Mouse (Mus musculus): ENCODE data around the gene Ifna12. TPM values are rescaled to one million over a fixed set of nuclear protein-coding genes. Genes with fewer than 3 reads are reported as not detected.
A peak's percentile ranks its signal among the peaks of the same experiment; 100 is the strongest.

The Ifna12 gene
- polyA plus RNA-seq (2014; fragmentation: Nextera tagmentation; extraction: Ambion mirVana) = not detected in 2 replicates

DNA sequence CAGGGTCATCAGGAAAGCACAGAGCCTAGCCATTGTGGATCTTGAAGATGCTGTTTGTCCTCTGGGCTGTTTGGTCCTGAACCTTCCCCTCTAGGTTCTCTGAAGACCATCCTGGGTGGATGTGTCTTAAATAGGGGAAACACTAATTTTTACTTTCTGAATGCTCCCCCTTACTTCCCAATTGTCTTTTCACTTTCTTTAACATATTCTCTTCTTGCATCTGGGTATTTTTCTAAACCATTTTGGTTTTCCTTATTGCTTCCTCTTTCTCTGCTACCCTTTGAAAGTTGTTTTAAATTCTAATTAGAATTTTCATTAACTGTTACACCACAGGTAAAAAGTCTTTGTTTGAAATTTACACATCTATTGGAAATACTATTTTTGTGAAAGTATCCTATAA is at the start of gene Ifna12:
Ifna12 (minus strand) TSS at position 101 of the 400 bp plus-strand sequence.
- Histone ChIP-seq H3K4me1 (ENCODE audit: control insufficient read depth, insufficient read depth, low read length) (no peaks in the 10 kb centered on the region), H3K4me2 (ENCODE audit: low read length) (no peak within 1 kb of the TSS), H3K9ac (replicated peaks; ENCODE audit: low read length) (no peak within 1 kb of the TSS), H3K4me3 (replicated peaks; ENCODE audit: low read depth, low read length) (no peak within 1 kb of the TSS), H3K27ac (replicated peaks; ENCODE audit: low read depth, low read length) (no peak within 1 kb of the TSS), H3K9me3 (ENCODE audit: control insufficient read depth, low read length) (no peaks in the 10 kb centered on the region), H3K27me3 (ENCODE audit: control insufficient read depth, insufficient read depth, low read length) (no peaks in the 10 kb centered on the region), H3K36me3 (ENCODE audit: control insufficient read depth, insufficient read depth, low read length) (no peaks in the 10 kb centered on the region)
- ATAC-seq (ENCODE audit: low FRiP score, low TSS enrichment) (no peak), DNase-seq (no peak)

DNA sequence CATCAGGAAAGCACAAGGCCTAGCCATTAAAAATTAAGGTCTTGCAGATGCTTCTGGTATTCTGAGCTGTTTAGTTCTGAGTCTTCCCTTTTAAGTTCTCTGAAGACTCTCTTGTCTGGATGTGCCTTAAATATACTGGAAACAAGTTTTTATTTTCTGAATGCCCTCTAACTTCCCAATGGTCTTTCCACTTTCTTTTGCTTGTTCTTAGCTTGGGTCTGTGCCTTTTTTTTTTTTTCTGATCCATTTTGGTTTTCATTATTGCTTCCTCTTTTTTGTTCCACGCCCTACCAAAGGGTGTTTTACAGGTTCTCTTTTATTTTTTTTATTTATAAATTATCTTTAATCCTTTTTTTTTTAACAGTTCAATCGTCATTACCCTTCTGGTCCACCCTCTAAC is 41.2 kb upstream of the Ifna12 start, which contains the start of gene Ifna13:
Ifna13 (minus strand) TSS at position 101 of the 400 bp plus-strand sequence.
- no peak within 1 kb of the TSS for H3K27ac ChIP-seq (replicated peaks; ENCODE audit: low read depth, low read length)
- H3K27me3 ChIP-seq (ENCODE audit: control insufficient read depth, insufficient read depth, low read length) = no peaks in the 10 kb centered on the region
- H3K4me2 ChIP-seq (ENCODE audit: low read length) = no peak within 1 kb of the TSS
- no peaks in the 10 kb centered on the region for H3K4me1 ChIP-seq (ENCODE audit: control insufficient read depth, insufficient read depth, low read length)
- ATAC-seq (ENCODE audit: low FRiP score, low TSS enrichment) (no peak), DNase-seq (no peak)
- H3K9me3 ChIP-seq (ENCODE audit: control insufficient read depth, low read length) = no peaks in the 10 kb centered on the region
- no peak within 1 kb of the TSS for H3K9ac ChIP-seq (replicated peaks; ENCODE audit: low read length)
- no peak within 1 kb of the TSS for H3K4me3 ChIP-seq (replicated peaks; ENCODE audit: low read depth, low read length)
- WGBS = 67% methylated on average over 2 of the region's 2 CpGs
- H3K36me3 ChIP-seq (ENCODE audit: control insufficient read depth, insufficient read depth, low read length) = no peaks in the 10 kb centered on the region

DNA sequence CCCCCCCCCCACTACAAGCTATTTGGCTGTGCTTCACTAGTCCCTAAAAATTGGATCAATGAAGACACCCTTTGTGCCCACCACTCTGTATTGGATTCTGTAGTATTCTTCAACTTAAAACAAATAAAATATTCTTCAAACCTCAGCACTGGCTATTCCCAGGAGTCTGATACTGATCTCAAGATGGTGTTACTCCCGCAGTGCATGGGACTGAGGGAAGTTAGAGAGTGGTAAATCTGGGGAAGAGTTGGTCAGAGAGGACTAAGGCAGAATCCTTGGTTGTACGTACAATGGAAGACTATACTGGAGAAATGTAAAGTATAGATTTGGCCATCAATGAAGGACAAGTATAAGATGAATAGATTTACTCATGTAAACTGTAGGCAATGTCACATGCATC is 39.4 kb upstream of the Ifna12 start:
- Histone ChIP-seq H3K9ac (replicated peaks; ENCODE audit: low read length) (no peak overlapping the region), H3K4me2 (ENCODE audit: low read length) (no peak overlapping the region), H3K9me3 (ENCODE audit: control insufficient read depth, low read length) (no peaks in the 10 kb centered on the region), H3K4me1 (ENCODE audit: control insufficient read depth, insufficient read depth, low read length) (no peaks in the 10 kb centered on the region), H3K4me3 (replicated peaks; ENCODE audit: low read depth, low read length) (no peak overlapping the region), H3K36me3 (ENCODE audit: control insufficient read depth, insufficient read depth, low read length) (no peaks in the 10 kb centered on the region), H3K27ac (replicated peaks; ENCODE audit: low read depth, low read length) (no peak overlapping the region), H3K27me3 (ENCODE audit: control insufficient read depth, insufficient read depth, low read length) (no peaks in the 10 kb centered on the region)
- 43% methylated on average over 2 of the region's 2 CpGs for WGBS
- DNase-seq (peak; percentile 3), ATAC-seq (ENCODE audit: low FRiP score, low TSS enrichment) (no peak)

DNA sequence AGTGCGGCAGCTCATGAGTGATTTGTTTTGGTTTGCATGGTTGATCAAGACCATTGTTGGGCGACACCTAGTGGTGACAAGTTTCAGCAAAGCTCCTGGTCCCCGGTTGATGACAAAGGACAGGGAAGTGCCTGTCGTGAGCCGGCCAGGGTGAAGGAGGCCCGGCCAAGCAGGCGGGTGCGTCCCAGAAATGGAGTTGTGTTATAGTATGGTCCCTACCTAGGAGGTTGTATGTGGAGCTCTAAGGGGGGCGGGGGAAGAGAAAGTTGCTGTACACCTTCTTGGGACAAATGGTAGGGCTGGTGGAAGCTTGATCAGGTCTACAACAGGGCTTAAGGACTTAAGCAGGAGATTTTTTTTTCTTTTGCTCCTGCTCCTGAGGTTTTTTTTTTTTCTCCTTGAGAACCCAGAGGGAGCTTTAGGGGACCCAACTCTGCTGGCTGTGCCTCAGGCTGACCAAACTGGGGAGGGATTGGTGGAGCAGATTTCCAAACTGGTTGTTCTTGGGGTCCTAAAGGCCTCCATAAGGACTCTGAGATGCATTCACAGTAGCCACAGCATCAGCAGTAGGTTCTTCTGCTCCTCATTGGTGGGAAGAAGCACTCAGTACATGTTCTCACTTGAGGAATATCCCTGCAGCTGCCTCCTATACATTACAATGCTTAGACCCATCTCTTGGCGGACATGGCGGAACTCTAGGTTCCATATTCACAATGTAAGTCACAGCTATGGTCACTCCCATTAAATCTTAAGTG is 38.1 kb upstream of the Ifna12 start:
- no peak overlapping the region for H3K4me3 ChIP-seq (replicated peaks; ENCODE audit: low read depth, low read length)
- ATAC-seq (ENCODE audit: low FRiP score, low TSS enrichment) (peak; percentile 90), DNase-seq (peak; percentile 96)
- H3K36me3 ChIP-seq (ENCODE audit: control insufficient read depth, insufficient read depth, low read length) = no peaks in the 10 kb centered on the region
- peak overlapping the region; percentile 23 for H3K4me2 ChIP-seq (ENCODE audit: low read length)
- no peak overlapping the region for H3K27ac ChIP-seq (replicated peaks; ENCODE audit: low read depth, low read length)
- H3K9me3 ChIP-seq (ENCODE audit: control insufficient read depth, low read length) = no peaks in the 10 kb centered on the region
- H3K4me1 ChIP-seq (ENCODE audit: control insufficient read depth, insufficient read depth, low read length) = no peaks in the 10 kb centered on the region
- H3K27me3 ChIP-seq (ENCODE audit: control insufficient read depth, insufficient read depth, low read length) = no peaks in the 10 kb centered on the region
- H3K9ac ChIP-seq (replicated peaks; ENCODE audit: low read length) = no peak overlapping the region
- 16% methylated on average over 11 of the region's 11 CpGs for WGBS

DNA sequence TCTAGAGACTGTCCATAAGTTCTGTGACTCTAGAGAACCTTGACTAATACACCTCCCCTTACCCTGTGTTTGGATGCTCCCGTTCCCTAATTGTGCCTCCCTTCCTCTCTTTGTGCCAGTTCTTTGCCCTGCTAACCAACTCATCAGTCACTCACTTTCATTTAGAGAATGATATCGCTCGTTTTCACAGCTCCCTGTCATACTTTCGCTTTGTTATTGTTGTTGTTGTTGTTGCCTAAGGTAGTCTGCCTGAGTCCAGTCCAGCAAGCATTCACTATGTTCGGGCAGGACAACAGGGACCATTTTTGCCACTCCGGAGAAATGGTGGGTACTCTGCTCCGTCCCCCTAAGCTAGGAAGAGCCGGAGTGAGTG is 37.5 kb upstream of the Ifna12 start:
- Histone ChIP-seq H3K36me3 (ENCODE audit: control insufficient read depth, insufficient read depth, low read length) (no peaks in the 10 kb centered on the region), H3K27me3 (ENCODE audit: control insufficient read depth, insufficient read depth, low read length) (no peaks in the 10 kb centered on the region), H3K4me2 (ENCODE audit: low read length) (peak overlapping the region; percentile 23), H3K4me1 (ENCODE audit: control insufficient read depth, insufficient read depth, low read length) (no peaks in the 10 kb centered on the region), H3K27ac (replicated peaks; ENCODE audit: low read depth, low read length) (no peak overlapping the region), H3K9me3 (ENCODE audit: control insufficient read depth, low read length) (no peaks in the 10 kb centered on the region), H3K9ac (replicated peaks; ENCODE audit: low read length) (no peak overlapping the region), H3K4me3 (replicated peaks; ENCODE audit: low read depth, low read length) (no peak overlapping the region)
- DNase-seq (no peak), ATAC-seq (ENCODE audit: low FRiP score, low TSS enrichment) (no peak)
- WGBS = 67% methylated on average over 8 of the region's 8 CpGs

DNA sequence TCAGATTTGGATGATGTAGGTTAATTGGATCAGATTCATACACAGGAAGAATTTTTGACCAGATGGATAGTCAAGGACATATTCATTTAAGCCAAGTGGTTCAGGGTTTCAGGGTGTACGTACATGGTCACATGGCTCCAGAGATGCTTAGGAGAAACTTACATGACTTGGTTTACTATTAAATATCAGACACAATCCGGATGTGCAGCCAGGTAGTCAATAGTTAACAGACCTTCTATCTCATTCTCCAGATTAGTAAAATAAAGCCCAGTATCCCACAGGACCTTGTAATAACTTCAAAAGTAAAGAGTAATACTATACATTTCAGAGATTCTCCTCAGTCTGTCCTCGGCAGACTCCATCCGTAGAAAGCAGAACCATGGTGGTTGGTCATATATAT is 31.1 kb upstream of the Ifna12 start, which contains the start of gene C87499:
C87499 (minus strand) TSS at position 101 of the 400 bp plus-strand sequence.
- H3K27me3 ChIP-seq (ENCODE audit: control insufficient read depth, insufficient read depth, low read length) = no peaks in the 10 kb centered on the region
- no peaks in the 10 kb centered on the region for H3K4me1 ChIP-seq (ENCODE audit: control insufficient read depth, insufficient read depth, low read length)
- H3K4me2 ChIP-seq (ENCODE audit: low read length) = no peak within 1 kb of the TSS
- no peaks in the 10 kb centered on the region for H3K36me3 ChIP-seq (ENCODE audit: control insufficient read depth, insufficient read depth, low read length)
- 93% methylated on average over 4 of the region's 4 CpGs for WGBS
- ATAC-seq (ENCODE audit: low FRiP score, low TSS enrichment) = no peak
- no peak for DNase-seq
- H3K9ac ChIP-seq (replicated peaks; ENCODE audit: low read length) = no peak within 1 kb of the TSS
- no peak within 1 kb of the TSS for H3K4me3 ChIP-seq (replicated peaks; ENCODE audit: low read depth, low read length)
- no peaks in the 10 kb centered on the region for H3K9me3 ChIP-seq (ENCODE audit: control insufficient read depth, low read length)
- H3K27ac ChIP-seq (replicated peaks; ENCODE audit: low read depth, low read length) = no peak within 1 kb of the TSS

DNA sequence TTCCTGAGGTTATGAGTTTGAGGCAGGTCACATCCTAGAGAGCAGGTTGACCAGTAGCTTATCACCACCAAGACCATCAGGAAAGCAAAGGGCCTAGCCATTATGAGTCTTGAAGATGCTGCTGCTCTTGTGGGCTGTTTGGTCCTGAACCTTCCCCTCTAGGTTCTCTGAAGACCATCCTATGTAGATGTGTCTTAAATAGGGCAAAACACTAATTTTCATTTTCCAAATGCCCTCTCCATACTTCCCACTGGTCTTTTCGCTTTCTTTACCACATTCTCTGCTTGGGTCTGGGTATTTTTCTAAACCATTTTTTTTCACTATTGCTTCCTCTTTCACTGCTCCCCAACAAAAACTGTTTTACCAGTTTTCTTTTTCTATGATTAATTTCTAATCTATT is 10.9 kb downstream of the Ifna12 start, which contains the start of gene Ifna9:
Ifna9 (minus strand) TSS at position 101 of the 400 bp plus-strand sequence.
- WGBS = 83% methylated on average over 1 of the region's 1 CpGs
- Histone ChIP-seq H3K4me3 (replicated peaks; ENCODE audit: low read depth, low read length) (no peak within 1 kb of the TSS), H3K4me2 (ENCODE audit: low read length) (no peak within 1 kb of the TSS), H3K27ac (replicated peaks; ENCODE audit: low read depth, low read length) (no peak within 1 kb of the TSS), H3K9ac (replicated peaks; ENCODE audit: low read length) (no peak within 1 kb of the TSS), H3K9me3 (ENCODE audit: control insufficient read depth, low read length) (no peaks in the 10 kb centered on the region), H3K36me3 (ENCODE audit: control insufficient read depth, insufficient read depth, low read length) (no peaks in the 10 kb centered on the region), H3K27me3 (ENCODE audit: control insufficient read depth, insufficient read depth, low read length) (no peaks in the 10 kb centered on the region), H3K4me1 (ENCODE audit: control insufficient read depth, insufficient read depth, low read length) (no peaks in the 10 kb centered on the region)
- DNase-seq = no peak
- ATAC-seq (ENCODE audit: low FRiP score, low TSS enrichment) = no peak

DNA sequence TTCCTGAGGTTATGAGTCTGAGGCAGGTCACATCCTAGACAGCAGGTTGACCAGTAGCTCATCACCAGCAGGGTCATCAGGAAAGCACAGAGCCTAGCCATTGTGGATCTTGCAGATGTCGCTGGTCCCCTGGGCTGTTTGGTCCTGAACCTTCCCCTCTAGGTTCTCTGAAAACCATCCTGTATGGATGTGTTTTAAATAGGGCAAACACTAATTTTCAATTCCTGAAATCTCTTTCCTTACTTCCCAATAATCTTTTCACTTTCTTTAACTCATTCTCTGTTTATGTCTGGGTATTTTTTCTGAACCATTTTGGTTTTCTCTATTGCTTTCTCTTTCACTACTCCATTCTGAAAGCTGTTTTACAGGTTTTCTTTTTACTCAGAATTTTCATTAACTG is 31.5 kb downstream of the Ifna12 start, which contains the start of gene Ifna14:
Ifna14 (minus strand) TSS at position 101 of the 400 bp plus-strand sequence.
- Histone ChIP-seq H3K4me1 (ENCODE audit: control insufficient read depth, insufficient read depth, low read length) (no peaks in the 10 kb centered on the region), H3K4me3 (replicated peaks; ENCODE audit: low read depth, low read length) (no peak within 1 kb of the TSS), H3K9ac (replicated peaks; ENCODE audit: low read length) (no peak within 1 kb of the TSS), H3K27ac (replicated peaks; ENCODE audit: low read depth, low read length) (no peak within 1 kb of the TSS), H3K9me3 (ENCODE audit: control insufficient read depth, low read length) (no peaks in the 10 kb centered on the region), H3K36me3 (ENCODE audit: control insufficient read depth, insufficient read depth, low read length) (no peaks in the 10 kb centered on the region), H3K27me3 (ENCODE audit: control insufficient read depth, insufficient read depth, low read length) (no peaks in the 10 kb centered on the region), H3K4me2 (ENCODE audit: low read length) (no peak within 1 kb of the TSS)
- DNase-seq (no peak), ATAC-seq (ENCODE audit: low FRiP score, low TSS enrichment) (no peak)
- 100% methylated on average over 1 of the region's 1 CpGs for WGBS

DNA sequence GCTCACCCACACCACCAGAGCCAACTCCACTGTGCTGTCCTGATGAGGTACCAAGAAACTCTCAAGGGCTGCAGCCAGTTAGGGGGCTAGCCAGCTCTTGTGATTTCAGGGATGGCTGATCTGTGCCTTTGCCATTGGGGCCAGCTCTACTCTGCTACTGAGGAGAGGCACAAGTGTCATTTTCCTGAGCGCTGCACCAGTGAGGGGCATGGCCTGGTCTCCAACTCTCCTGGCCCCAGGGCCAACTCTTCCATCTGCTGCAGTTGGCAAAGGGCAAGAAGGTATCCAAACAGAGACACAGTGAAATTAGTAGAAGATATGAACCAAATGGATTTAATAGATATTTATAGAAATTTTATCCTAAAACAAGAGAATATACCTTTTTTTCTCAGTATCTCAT is 41.4 kb downstream of the Ifna12 start:
- WGBS = 100% methylated on average over 1 of the region's 1 CpGs

More for the DNA sequence above, 41.4 kb downstream of the Ifna12 start:
- no peak overlapping the region for H3K4me3 ChIP-seq (replicated peaks; ENCODE audit: low read depth, low read length)
- DNase-seq (no peak), ATAC-seq (ENCODE audit: low FRiP score, low TSS enrichment) (no peak)
- H3K9ac ChIP-seq (replicated peaks; ENCODE audit: low read length) = no peak overlapping the region
- H3K27ac ChIP-seq (replicated peaks; ENCODE audit: low read depth, low read length) = no peak overlapping the region
- H3K36me3 ChIP-seq (ENCODE audit: control insufficient read depth, insufficient read depth, low read length) = no peaks in the 10 kb centered on the region
- H3K4me2 ChIP-seq (ENCODE audit: low read length) = no peak overlapping the region
- H3K4me1 ChIP-seq (ENCODE audit: control insufficient read depth, insufficient read depth, low read length) = no peaks in the 10 kb centered on the region
- no peaks in the 10 kb centered on the region for H3K27me3 ChIP-seq (ENCODE audit: control insufficient read depth, insufficient read depth, low read length)
- no peaks in the 10 kb centered on the region for H3K9me3 ChIP-seq (ENCODE audit: control insufficient read depth, low read length)
